Mouse (Mus musculus) kidney, adult 2 months (tissue): ENCODE measurements around the gene Megf11.

ENCODE experiments used
- CTCF ChIP-seq: fragments of 200-500 bp; conservative IDR thresholded peaks from 2 replicates; pipeline ENCODE4 v1.5.1; 2011; ENCODE audit warnings: low read depth, mild to moderate bottlenecking, control low read depth, low read length, moderate library complexity, mixed read lengths; ENCODE audit not compliant: insufficient read depth, insufficient read length
- POLR2A ChIP-seq: fragments of 200-500 bp; IDR thresholded peaks from one replicate; pipeline ENCODE4 v1.6.1; 2011; ENCODE audit warnings: low read depth, low read length, control low read depth

GRCm38 (mm10) chr9:64652138-64652537 is 266.7 kb downstream of the Megf11 start:
- TF ChIP-seq POLR2A (no peak), CTCF (no peak)
